Mouse (Mus musculus): Measurements from ENCODE around the gene Cnpy2. TPM values are rescaled to one million over a fixed set of nuclear protein-coding genes. Genes with fewer than 3 reads are reported as not detected.

The Cnpy2 gene
- total RNA-seq, 2 experiments from 2014 or later = 66.8 to 67.5 TPM

DNA sequence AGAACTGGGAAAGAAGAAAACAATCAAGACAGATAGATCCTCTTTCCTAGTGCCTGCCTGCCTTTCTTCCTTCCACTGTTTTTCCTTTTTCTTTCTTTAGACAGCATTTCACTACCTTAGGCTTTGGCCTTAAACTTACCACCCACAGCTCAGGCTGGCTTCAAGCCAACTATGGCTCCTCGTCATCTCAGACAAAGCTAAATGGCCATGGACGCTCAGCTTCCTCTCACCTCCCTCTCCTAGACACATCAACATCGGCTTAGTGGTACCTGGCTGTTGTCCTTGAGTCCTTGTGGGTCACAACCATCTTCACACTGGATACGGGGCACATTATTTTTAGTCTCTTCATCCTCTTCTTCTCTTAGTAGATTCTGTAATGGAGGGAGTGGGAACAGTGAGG is 25.0 kb upstream of the Cnpy2 start:
- DNase-seq (ENCODE audit: extremely low spot score in 1 of 2, low spot score in 2 of 2) = no peak
- intact Hi-C loops (cut with DNase I) = no loop called here
- no peak overlapping the region for H3K4me3 ChIP-seq
- TF ChIP-seq CTCF (IDR thresholded peaks at IDR 0.05) = no peak
- no peak overlapping the region for H3K27ac ChIP-seq

DNA sequence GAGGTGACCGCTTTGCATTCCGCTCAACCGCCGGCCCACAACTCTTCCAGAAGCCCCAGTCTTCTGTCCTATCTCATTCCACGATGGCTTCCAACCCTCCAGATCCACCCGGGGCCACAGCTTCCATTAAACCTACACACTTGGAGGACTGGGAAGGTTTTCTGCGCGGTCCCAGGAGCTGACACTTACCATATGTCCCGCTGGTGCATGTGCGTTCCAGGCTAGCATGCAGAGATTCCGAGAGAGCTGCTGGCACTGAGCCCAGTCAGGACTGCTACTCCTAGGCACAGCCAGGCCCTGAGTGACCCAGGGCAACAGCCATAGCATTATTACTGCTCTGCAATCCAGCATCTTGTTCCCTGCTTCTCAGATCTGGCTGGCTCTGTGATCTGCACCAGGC is 24.6 kb upstream of the Cnpy2 start:
- intact Hi-C loops (cut with DNase I) = no loop called here
- no peak overlapping the region for H3K27ac ChIP-seq

DNA sequence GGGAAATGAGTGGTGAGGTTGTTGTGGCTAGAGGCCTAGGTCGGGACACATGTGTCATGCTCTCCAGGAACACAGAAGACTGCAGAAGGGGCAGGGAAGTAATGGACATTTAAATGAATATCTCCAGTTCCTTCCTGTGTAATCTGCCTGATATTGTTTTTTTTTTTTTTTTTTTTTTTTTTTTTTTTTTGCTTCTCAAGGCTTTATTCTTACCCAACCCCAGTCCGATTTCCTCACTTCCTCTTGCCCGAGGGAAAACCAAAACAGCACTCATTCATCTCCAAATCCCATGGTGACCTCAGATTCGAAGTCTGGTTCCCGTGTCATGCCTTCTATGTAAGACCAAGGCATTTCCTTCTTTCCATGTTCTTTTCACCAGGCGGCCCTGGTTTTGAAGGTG is 24.0 kb upstream of the Cnpy2 start:
- H3K27ac ChIP-seq = no peak overlapping the region
- DNase-seq (ENCODE audit: extremely low spot score in 1 of 2, low spot score in 2 of 2) = no peak
- intact Hi-C loops (cut with DNase I) = no loop called here
- H3K4me3 ChIP-seq = no peak overlapping the region
- no peak for TF ChIP-seq CTCF (IDR thresholded peaks at IDR 0.05)

More for the DNA sequence above, 24.6 kb upstream of the Cnpy2 start:
- no peak for DNase-seq (ENCODE audit: extremely low spot score in 1 of 2, low spot score in 2 of 2)
- no peak for TF ChIP-seq CTCF (IDR thresholded peaks at IDR 0.05)
- no peak overlapping the region for H3K4me3 ChIP-seq

DNA sequence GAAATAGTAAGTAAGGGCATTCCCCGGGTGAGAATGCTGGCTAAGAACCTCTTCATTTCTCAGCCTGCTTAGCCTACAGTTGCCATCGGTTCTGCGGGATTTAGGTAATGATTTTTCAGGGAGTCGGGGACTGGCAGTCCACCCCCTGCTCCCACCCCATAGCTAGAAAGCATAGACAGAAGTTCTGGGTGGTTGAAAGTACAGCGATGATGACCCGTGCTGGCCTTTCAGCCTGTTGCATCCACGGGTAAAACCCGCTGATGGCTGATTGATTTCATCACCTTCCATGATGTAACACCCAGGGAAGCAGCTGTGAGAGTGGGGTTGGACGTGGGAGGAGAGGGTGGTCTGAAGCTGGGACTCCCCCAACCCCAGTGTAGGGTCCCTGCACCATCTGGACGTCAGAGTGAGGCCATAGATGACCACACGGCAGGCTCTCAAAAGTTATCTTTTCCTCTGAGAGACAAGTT is 23.5 kb upstream of the Cnpy2 start, which contains the start of gene Il23a:
Gene Il23a, minus strand, starts transcription at position 51 of the 470 bp plus-strand sequence.
- TF ChIP-seq CTCF (IDR thresholded peaks at IDR 0.05) = no peak
- intact Hi-C loops (cut with DNase I) = no loop called here
- no peak within 1 kb of the TSS for H3K4me3 ChIP-seq
- H3K27ac ChIP-seq = no peak within 1 kb of the TSS
- no peak for DNase-seq (ENCODE audit: extremely low spot score in 1 of 2, low spot score in 2 of 2)

DNA sequence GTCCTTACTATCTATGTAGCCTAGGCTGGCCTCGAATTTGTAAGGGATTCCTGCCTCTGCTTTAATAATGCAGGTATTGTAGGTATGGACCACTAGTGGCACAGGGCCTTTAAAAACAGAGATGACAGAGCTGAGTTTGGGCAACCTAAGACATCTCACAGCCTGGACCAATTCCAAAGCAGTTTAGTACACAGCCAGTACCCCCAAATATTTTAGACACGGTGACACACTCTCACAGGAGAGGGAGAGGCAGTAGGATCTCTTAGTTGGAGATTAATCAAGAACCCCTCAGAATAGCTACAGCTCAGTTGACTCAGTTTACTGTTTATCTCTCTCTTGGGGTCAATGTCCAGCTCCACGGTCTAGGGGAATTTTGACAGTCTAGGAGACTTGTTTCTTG is 19.9 kb upstream of the Cnpy2 start:
- Histone ChIP-seq H3K27ac (peak overlapping the region; percentile 99), H3K4me3 (peak overlapping the region; percentile 82)
- intact Hi-C loops (cut with DNase I) = no loop called here
- TF ChIP-seq CTCF (IDR thresholded peaks at IDR 0.05) = no peak
- DNase-seq (ENCODE audit: extremely low spot score in 1 of 2, low spot score in 2 of 2) = no peak

DNA sequence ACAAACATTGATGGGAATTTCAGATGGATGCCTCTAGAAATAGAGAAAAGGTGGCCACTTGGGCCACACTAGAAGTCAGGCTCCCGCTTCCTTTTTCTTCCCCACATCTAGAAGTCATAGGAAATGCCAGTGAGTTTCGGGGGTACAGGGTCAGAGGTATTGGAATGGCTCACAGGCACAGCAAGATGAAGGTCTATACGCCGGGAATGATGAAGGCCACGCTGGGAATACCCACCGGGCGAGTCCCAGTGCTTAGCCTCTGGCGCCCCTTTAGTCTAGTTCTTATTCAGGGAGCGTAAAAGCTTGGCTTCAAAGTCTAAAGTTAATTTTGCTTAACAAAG is 19.5 kb upstream of the Cnpy2 start:
- H3K27ac ChIP-seq = peak overlapping the region; percentile 99
- H3K4me3 ChIP-seq = peak overlapping the region; percentile 82
- no peak for DNase-seq (ENCODE audit: extremely low spot score in 1 of 2, low spot score in 2 of 2)
- intact Hi-C loops (cut with DNase I) = loop anchor here (1.0 kb wide), 1 partner anchor 20 kb away; the partner anchor contains the start of gene Cnpy2
- TF ChIP-seq CTCF (IDR thresholded peaks at IDR 0.05) = no peak

DNA sequence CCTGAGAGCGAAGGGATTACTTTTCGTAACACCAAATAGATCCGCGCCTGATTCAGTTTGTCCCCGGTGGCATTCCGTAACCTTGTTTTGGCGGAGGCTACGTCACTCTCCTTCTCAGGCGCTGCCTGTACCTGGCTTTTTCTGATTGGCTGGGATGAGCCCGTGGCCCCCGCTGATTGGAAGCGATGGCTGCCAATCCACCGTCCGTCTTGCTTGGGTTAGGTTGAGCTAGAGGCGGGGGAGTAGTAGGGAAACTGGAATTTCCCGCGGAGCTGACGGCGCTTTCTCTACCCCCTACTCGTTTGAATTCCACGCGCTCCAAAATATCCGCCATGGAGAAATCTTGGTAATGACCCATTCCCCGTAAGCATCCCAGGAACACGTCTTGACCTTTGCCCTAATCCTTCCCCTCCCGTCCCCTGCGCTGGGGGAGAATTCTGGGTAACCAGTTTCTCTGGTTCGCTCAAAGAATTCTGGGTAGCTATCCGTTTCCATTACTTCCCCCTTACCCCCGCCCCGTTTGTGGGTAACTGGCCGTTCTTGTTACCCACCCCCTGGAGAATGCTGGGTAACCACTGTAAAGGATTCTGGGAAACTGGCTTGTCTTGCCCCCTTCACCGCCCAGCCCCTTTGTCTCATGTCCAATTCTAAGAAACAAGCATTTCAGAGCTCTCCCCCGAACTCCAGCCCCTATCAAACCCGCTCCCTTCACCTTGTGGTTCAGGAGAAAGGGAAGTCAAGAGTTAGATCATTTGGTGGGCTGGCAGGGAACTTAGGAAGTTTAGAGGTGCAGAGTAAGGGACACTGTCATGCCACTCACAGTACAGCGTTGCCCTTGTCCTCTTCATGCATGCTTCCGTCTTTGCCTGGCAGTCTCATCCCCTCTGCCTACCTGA is 18.9 kb upstream of the Cnpy2 start, which contains the start of gene Pan2:
Gene Pan2, plus strand, starts transcription at position 210 of the 896 bp plus-strand sequence.
- Histone ChIP-seq H3K4me3 (peak within 1 kb of the TSS; percentile 82), H3K27ac (peak within 1 kb of the TSS; percentile 99)
- DNase-seq (ENCODE audit: extremely low spot score in 1 of 2, low spot score in 2 of 2) = peak; percentile 100
- no peak for TF ChIP-seq CTCF (IDR thresholded peaks at IDR 0.05)
- intact Hi-C loops (cut with DNase I) = loop anchor here (1.0 kb wide), 1 partner anchor 19 kb away; the partner anchor contains the start of gene Cnpy2

DNA sequence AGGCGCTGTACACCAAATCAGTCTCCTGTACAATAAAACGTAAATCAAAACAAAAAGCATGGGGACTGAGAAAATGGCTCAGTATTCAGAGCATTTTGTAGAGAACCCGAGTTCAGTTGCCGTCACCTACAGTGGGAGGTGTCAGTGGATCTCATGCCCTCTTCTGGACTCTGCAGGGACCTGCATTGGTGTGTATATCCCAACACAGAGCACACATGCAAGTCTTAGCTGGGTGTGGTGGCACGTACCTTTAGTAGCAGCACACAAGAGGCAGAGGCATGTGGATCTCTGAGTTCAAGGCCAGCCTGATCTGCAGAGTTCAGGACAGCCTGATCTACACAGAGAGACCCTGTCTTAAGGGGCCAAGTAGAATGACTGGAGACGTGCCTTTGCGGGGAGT is 12.6 kb upstream of the Cnpy2 start:
- no peak overlapping the region for H3K4me3 ChIP-seq
- intact Hi-C loops (cut with DNase I) = no loop called here
- no peak overlapping the region for H3K27ac ChIP-seq
- TF ChIP-seq CTCF (IDR thresholded peaks at IDR 0.05) = no peak
- DNase-seq (ENCODE audit: extremely low spot score in 1 of 2, low spot score in 2 of 2) = no peak

DNA sequence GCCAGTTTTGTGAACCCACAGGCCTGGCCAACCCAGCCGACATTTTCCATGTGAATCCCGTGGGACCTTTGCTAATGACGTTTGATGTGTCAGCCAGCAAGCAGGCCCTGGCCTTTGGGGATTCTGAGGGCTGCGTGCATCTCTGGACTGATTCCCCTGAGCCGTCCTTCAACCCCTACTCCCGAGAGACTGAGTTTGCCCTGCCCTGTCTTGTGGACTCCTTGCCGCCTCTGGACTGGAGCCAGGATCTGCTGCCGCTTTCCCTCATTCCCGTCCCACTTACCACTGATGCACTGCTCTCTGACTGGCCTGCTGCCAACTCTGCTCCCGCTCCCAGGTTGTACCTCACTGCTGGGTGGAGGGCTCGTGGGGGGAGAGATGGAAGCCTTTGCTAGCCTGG is 12.1 kb upstream of the Cnpy2 start:
- intact Hi-C loops (cut with DNase I) = no loop called here
- no peak for TF ChIP-seq CTCF (IDR thresholded peaks at IDR 0.05)
- no peak for DNase-seq (ENCODE audit: extremely low spot score in 1 of 2, low spot score in 2 of 2)
- H3K4me3 ChIP-seq = no peak overlapping the region
- no peak overlapping the region for H3K27ac ChIP-seq

DNA sequence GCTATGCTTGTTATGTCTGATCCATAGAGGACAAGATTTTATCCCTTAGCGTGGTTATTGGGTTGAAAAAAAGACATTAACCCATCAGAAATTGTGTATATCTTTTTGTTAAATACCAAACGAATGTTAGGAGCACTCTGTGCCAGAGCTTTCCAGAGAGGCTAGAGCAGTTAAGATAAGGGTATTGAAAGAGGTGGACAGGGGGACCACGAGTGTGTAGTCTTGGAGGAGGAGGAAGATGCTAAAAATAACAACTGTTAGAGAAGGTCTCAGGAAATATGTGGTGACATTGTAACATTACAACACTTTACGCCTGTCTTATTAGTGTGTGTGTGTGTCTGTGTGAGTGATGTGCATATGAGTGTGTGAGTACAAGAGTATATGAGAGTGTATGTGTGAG is 11.4 kb upstream of the Cnpy2 start:
- no peak overlapping the region for H3K4me3 ChIP-seq
- no peak for TF ChIP-seq CTCF (IDR thresholded peaks at IDR 0.05)
- no peak overlapping the region for H3K27ac ChIP-seq
- intact Hi-C loops (cut with DNase I) = no loop called here
- DNase-seq (ENCODE audit: extremely low spot score in 1 of 2, low spot score in 2 of 2) = no peak

DNA sequence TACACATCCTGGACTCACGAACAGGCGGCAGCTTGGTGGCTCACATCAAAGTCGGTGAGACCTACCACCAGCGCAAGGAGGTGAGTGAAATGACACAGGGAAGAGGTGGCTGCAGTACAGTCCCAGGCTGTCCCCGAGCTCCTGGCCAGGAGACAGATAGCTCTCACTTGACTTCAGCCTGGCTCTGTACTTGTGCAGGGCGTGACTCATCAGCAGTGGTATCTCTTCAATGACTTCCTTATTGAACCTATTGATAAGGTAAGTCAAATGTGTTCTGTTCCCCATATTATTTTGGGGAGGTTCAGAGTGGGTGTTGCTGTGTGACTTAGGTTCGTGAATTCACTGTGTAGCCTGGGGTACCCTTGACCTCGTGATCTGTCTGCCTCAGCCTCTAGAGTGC is 6.7 kb upstream of the Cnpy2 start:
- intact Hi-C loops (cut with DNase I) = no loop called here
- H3K4me3 ChIP-seq = no peak overlapping the region
- TF ChIP-seq CTCF (IDR thresholded peaks at IDR 0.05) = no peak
- no peak for DNase-seq (ENCODE audit: extremely low spot score in 1 of 2, low spot score in 2 of 2)
- H3K27ac ChIP-seq = no peak overlapping the region

DNA sequence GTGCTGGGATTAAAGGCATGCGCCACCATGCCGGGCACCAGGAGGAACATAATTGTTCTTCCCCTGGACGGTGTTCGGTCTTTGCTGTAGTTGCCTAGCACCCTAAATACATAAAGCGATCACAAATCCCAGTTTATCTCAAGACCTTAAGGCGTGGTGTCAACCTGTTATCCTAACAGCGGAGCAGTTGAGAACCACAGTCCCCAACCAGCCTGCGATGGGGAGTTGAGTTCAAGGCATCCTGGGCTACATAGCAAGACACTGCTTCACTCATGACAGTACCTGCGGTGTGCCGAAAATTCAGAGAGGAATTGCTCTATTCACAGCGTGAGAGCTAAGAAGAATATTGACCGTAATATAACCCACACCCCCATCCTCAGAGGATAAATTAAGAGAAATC is 618 bp upstream of the Cnpy2 start:
- intact Hi-C loops (cut with DNase I) = loop anchor here (1.0 kb wide), 1 partner anchor 18 kb away; the partner anchor contains the start of gene Pan2
- no peak for TF ChIP-seq CTCF (IDR thresholded peaks at IDR 0.05)
- DNase-seq (ENCODE audit: extremely low spot score in 1 of 2, low spot score in 2 of 2) = no peak
- Histone ChIP-seq H3K27ac (peak overlapping the region; percentile 98), H3K4me3 (peak overlapping the region; percentile 95)

All from left cerebral cortex, adult 2 months (tissue).